Mouse (Mus musculus): ENCODE measurements around the gene Nrxn3.

Gene Nrxn3

DNA sequence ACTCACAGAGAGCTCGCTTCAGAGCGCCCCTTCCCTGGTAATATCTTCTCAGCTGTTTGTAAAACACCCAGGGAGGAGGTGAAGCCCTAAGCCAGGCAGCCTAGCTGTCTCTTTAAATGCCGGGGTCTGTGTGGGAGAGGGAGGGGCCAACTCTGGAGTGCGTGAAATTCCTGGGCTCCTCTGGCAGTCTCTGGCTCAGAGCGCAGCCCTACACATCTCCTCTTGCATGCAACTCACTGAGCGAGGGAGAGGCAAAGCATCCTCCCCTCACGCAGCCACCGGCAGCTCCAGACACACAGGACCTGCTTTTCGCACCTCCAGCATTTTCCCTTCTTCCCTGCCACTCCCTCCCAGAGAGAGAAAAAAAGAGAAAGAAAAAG lies at the start of gene Nrxn3:
Gene Nrxn3 (plus strand): TSS at position 186 of the 380 bp plus-strand sequence.
- no peak for DNase-seq (ENCODE audit: low read depth)

DNA sequence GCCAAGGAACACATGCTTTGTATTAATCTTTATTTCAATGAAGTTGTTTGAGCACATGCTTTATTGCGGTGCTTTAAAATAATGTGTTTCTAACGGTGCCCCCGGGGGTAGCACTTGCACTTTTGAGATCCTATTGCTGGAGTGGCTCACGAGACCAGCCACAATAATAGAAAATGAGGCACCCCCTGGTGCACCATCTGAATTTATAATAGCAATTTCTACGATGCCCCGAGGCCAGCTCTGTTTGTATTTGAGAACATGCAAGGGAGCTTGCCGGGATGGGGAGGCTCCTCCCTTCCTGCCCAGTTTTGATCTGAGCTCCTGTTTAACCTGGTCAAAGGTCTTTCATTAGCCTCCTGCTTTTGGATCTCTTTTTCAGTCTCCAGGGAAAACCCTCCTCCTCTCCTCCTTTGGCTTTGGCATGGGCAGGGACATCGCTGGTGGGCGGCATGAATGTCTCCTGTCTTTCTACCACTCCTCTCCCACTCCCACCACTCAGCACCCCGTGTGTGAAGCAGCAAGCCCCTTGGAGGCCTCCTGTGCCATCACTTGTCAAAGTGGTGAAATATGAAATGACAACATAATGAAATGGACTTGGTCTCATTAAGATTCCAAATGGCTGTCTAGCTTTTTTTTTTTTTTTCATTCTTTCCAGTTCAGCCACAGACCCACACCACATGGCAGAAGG lies 18.4 kb upstream of the Nrxn3 start:
- DNase-seq (ENCODE audit: low read depth), result no peak

DNA sequence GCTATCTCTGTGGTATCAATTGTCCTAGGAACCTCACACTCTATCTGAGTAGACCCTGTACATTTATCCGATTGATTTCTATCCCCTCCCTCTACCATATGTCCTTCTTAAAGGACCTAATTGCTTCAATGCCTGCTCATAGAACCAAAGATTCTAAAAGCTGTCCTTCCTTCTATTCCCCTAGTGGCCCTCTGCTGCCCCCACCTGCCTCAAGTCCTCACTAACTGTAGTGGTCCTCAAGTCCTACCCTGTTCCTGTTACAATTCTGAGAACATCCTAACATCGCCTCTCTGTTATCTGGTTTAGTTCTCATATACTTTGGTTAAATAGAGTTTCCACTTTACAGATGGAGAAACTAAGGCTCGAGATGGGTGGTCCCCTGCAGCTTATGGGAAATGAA lies 16.7 kb upstream of the Nrxn3 start:
- no peak for DNase-seq (ENCODE audit: low read depth)

DNA sequence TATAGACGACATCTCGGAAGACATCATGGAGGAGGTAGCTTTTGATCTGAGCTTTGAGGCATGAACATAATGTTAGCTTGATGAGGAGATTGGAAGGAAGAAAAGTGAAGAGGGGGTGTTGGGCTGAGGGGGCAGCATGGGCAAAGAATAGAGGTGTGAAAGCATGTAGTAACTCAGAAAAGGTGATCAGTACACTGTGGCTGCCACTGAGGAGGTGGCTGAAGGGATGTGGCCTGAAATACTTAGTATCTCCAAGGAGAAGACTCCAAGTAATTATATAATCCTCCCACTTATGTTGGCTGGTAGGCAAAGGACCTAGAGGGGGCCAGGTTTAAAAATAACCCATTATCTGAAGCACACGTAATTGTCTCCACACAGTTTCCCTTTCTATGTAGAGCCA lies 14.9 kb upstream of the Nrxn3 start:
- DNase-seq (ENCODE audit: low read depth), result no peak

DNA sequence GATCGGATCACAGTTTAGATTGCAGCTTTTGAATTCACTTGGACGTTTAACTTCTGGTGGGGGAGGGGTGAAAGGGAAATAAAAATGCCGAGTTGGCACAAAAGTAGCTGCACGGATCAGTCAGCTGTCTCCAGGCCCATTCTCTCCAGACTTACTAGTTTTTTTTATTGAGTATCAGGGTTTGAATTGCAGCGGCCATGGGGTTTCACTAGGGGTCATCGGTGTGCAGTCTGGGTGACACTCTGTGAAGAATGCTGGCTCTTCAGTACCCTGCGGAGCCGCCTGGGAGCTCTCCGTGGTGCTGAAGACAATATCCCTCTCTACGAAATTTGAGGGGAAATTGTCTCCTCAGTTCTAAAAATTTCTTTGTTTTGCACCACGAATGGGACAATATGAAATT lies 13.5 kb upstream of the Nrxn3 start:
- DNase-seq (ENCODE audit: low read depth), result peak; percentile 11

DNA sequence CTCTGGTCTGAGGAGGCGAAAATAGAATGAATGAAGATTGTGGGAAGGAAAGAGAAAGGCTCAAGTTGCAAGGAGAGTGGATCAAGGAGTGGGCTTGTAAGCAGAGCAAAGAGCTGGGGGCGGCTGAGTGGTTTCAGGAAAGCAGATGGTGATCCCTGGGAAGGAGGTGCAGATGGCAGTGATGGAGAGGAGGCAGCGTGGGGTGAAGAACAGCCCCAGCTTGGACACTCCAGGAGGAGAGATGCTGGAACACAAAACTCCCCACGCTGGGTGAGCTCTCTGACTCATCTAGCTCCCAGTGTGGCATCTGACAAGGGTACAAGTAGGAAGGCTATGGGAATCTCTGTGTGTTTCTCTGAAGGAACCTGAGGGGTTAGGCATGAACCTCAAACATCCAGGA lies 9.2 kb upstream of the Nrxn3 start:
- DNase-seq (ENCODE audit: low read depth), result no peak

DNA sequence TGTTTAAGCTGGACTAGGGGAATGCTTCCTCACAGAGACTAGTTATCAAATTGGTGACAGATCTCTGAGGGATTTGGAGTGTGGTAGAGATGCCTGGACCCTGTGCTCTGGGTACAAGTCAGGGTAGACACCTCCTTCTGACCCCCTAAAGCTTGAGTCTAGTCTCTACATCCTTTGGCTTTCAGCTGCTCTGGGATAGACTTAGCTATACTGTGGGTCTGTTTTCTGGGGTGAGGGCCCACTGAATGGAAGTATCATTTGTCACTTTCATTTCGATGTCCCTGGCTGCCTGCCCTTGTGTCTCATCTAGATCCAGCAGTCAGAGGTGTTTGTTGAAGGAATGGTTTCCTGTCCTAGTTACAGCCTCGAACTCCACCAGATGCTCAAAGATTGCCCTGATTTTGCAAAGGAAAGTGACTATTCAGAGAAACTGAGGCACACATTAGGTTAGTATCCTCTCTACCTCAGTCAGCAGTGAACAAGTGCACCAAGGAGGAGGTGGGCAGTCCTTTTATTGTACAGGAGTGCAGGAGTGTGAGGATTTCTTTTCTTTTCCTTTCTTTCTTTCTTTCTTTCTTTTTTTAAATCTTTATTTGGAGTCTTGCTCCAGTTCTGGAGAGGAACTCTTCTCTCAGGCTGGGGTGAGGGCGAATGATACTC lies 515 bp upstream of the Nrxn3 start:
- no peak for DNase-seq (ENCODE audit: low read depth)

DNA sequence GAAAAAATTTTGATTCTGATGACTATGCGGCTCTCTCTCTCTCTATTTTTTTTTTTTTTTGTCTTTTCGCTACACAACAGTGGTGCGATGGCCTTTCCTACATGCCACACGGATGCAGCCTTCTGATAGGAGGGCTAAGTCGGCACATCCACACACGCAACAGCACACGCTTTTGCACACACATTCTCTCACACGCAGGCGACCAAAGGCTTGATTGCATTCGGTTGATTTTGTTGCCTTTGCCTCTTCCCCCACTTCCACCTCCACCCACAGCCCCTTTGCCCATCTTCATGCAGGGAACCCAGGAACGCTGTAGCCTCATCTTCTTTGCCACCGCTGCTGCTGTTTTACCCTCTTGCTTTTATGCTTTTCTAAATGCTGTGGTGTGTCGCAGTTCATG lies 3.6 kb downstream of the Nrxn3 start:
- DNase-seq (ENCODE audit: low read depth), result no peak

DNA sequence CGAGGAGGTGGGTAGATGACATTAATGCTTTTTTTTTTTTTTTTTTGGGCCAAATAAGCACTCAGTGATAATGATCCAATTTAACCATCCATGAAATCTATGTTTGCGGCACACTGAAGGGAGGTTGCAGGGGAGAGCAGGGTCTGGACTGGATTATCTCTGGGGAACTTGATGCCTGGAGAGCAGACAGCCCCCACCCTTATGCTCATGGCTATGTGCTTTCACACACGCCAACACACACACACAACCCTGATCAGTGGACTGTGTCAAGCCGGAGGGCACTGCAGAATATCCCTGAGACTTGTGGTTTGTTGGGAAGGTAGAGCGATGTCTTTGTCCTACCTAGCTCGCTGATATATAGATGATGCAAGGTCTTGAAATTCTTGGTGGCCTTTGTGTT lies 4.1 kb downstream of the Nrxn3 start:
- no peak for DNase-seq (ENCODE audit: low read depth)

DNA sequence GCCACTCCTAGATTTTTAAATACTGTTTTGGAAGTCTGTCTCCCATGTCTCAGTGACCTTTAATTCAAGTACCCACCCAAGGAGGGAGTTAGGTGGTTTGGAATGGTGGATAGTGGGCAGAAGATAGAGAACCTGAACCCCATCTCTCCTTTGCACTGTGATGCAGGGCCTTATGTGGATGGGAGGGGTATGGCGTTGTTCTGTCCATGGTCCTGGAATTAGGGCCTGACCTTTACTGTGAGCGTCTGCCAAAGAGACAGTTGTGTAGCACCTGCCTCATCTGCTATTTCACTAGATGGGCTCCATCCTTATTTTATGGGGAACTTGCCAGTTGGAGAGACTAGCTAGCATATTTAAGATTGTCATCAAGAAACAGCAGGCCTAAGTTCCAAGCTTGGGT lies 8.0 kb downstream of the Nrxn3 start:
- DNase-seq (ENCODE audit: low read depth), result no peak

DNA sequence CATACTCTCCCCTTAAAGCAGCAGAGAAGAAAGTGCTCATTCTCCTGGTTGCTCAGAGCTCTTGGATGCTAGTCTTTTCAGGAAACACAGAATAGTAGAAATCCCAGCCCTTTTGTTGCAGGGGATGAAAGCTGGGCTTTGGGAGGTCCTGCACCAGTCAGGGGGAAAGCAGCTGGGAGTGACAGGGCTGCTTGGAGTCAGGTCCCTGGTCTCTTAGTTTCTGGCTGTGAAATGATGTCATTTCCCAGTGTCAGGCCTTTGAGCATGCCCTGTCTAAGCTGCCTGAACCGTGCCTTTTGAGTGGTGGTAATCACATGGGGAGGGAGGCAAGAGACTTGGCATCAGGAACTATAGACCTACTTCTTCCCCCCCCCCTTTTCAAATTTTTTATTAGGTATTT lies 12.4 kb downstream of the Nrxn3 start:
- no peak for DNase-seq (ENCODE audit: low read depth)

DNA sequence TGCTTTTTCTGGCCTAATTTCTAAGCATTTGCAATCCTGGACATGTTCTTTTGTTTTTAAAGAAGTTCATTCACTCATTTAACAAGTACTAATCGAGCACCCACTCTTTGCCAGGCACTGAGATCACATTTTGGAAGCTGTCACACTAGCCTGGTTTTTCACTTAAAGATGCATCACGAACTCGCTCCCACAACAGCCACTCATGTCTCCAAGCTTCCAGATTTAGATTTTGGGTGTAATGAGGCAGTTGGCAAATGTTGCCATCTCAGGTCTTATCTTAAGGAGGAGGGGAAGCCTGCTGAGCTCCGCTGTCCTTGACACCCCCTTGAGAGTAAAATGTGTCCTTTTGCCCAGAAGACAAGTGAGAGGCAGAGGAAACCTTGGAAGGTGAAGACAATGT lies 14.4 kb downstream of the Nrxn3 start:
- DNase-seq (ENCODE audit: low read depth), result no peak

DNA sequence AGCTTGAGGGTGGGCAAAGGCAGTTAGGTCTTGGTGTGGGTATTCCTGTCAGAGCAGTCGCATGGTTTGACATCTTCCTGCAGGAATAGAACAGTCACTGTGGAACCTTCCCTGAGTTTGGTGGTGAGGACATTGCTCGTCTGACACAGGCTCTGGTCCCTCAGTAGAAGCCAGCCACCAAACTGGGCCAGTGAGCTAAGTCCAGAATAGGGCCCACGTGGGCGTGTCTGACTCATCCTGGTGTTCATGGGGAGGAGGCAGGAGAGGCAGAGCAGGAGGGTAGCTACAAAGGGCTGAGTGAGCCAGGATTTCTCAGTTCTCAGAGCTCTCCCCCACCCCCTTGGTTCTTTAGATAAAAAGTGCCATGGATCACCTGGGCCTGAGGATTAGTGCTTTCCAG lies 15.9 kb downstream of the Nrxn3 start:
- no peak for DNase-seq (ENCODE audit: low read depth)

DNA sequence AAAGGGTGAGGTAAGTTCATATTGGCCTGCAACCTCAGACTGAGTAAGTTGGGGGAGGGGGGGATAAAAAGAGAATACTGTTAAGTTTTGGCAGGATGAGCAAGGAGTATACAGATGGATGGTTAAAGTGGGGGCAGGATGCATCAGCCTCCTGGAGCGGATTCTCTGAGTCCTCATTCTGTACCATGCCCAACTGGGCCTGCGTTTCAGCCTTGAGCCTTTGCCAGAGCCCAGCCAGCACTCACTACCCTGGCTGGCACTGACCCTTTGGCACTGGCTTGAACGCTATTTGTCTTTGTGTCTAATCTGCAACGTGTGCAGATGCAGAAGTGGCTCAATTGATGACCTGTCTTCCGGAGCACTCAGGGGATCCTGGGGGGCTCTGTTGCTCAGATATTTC lies 24.1 kb downstream of the Nrxn3 start:
- DNase-seq (ENCODE audit: low read depth), result no peak

DNA sequence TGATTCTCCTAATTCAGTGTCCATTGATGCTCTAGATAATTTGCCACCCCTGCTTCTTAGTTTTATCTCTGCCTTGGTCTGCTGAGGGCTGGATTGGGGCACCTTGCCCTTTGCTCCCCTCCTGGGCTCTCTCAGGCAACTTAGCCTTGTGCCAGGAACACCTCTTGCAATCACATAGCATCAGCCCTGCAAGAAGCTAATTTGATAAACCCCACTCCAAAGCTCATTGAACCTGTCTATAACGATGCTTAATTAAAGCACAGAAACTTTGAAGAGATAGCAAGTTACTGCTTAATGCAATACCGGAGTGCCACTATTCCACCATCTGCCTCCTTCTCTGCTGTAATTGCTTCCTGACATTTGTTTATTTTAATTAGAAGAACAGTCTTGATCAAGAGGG lies 42.1 kb downstream of the Nrxn3 start:
- DNase-seq (ENCODE audit: low read depth), result no peak

DNA sequence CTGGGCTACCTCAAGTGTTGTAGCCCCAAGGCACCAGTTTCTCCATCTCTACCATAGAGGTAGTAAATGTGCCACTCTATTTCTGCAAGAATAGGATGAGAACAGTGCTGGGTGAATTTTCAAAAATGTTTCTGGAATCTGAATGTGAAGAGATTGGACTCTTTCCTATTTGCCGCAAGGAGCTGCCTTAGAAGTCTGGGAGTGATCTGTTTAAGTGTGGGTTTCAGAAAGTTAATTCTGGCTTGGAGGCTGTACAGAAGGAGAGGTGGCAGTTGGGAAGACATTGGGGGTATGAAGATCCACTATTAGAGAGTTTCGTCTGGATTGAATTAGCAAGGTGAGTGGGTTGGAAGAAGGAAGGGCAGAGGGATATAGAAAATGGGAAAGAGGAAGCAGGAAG lies 52.0 kb downstream of the Nrxn3 start:
- no peak for DNase-seq (ENCODE audit: low read depth)

DNA sequence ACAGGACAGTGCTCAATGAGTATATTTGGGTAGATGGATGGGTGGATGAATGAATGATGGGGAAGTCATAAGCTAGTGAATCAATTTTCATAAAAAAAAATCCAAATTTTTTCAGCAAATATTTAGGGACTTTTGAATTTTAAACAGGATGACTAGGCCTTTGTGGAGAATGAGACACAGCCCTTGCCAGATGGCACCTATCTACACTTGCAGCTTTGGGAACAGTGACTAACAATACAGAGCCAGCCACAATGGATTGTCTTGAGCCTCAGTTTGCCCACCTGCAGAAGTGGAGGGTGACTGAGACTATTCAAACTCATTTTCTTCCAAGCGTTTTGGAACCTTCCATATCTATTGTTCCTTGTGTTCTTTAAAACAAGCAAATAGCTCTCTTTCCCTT lies 55.4 kb downstream of the Nrxn3 start:
- no peak for DNase-seq (ENCODE audit: low read depth)

DNA sequence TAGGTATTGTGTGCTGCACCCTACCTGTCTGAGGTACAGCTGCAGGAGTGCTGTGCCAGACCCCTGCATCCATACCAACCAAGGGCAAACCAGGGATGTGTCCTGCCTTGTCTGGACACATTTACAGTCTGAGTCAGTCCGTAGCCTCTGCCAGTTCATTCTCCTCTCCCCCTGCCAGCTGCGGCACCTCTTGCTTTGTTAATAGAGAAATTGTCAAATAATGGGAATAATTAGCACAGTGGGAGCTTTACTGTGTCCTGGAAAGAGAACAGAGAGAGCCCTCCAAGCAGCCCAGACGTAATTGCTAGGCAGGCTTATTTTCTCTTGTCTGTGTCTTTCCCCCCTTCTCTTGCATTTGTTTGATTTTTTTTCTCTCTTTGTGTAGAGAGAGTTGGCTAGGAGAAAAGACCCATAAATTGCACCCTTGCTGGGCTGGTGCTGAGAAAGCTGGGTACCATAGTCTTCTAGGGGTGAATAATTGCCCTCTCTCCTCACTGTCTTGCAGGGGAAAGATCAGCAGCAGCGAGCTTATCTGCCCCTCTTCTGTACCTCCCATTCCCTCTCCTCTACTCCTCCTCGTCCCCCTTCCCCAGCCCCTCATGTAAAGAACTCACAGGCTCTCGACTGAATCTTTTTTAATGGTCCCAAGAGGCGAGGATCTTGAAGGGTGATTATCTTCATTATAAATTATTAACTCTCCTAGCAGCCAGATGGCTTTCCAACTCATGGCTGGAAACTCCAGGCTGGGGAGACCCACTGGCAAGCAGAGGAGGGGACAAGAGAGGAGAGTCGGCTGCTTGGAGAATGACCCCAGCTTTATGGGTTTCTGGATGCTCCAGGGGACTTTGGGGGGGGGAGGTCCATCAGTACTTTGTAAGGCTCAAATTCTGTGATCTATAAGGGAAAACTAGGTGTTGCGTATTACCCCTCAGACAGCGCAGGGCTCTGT lies 61.8 kb downstream of the Nrxn3 start:
- no peak for DNase-seq (ENCODE audit: low read depth)

DNA sequence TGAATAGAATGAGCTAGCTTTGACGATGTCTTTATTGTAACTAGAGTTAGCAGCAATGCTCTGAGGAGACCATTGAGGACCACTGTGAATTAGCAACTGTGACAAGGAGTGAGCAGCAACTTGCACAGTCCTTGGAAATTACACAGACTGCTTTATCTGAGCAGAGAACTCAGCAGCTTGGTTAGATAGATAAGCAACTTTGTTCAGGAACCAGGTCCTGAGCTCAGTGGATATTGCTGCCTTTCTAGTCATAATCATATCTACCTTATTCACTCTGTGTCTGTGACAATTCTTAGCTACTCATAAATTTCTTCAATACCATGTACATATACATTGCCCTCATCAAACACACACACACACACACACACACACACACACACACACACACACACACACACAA lies 70.6 kb downstream of the Nrxn3 start:
- DNase-seq (ENCODE audit: low read depth), result no peak

DNA sequence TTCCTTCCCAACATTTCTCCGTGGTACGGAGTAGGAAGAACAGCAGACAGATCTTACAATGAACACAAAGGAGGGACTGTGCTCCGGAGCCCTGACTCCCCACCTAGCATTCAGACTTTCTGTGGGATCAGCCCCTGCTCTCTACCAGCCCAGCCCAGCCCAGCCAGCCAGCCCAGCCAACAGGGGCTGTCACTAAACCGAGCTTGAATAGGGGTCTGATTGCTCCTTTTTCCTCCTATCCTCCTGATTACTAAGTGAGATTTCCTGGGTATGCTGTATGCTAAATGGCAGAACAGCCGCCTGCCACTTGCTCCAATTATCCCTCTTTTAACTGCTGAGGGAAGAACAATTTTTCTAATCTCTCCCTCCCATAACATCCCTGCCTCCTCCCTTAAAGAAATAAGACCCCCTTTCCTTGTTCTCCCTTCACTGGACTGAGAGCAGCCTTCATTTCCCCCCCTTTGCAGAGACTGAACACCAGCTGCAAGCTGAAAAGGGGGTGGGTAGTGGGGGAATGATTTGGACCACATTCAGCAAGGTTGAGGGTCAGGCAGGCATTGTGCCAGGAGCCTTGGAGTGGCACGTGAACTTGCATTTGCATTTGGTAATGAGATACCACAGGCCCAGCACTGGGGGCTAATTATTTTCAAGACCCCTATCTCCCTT lies 78.4 kb downstream of the Nrxn3 start:
- no peak for DNase-seq (ENCODE audit: low read depth)

DNA sequence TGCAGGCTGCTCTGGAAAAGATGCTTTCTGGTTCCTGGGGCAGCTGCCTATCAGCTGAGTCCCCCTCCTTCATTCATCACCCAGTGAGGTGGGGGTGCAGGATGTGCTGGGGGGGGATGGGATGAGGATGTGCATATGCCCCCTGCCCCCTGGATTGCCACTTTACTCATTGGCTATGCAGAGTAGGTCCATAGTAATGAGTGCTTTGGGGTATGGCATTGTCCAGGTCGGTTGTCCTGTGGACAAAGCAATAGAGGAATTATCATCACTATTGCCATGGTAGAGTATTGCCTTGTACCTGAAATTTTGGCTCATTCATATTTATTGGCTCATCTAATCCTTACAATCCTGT lies 79.0 kb downstream of the Nrxn3 start:
- DNase-seq (ENCODE audit: low read depth), result no peak

DNA sequence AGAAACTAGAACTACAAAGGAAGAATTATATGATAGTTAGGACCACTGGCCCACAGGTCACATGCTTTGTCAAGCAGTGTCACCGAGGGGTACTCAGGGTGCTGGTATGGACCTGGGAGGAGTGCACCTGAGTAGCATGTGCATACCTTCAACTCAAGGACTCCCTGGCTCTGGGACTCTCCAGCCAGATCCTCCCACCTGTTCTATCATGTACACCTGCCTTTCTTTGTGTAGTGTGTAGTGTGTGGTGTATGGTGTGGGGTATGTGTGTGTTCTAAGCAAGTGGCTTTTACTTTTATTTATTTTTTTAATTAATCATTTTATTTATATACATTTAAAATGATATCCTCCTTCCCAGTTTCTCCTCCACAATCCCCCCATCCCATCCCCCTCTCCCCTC lies 86.3 kb downstream of the Nrxn3 start:
- DNase-seq (ENCODE audit: low read depth), result no peak

DNA sequence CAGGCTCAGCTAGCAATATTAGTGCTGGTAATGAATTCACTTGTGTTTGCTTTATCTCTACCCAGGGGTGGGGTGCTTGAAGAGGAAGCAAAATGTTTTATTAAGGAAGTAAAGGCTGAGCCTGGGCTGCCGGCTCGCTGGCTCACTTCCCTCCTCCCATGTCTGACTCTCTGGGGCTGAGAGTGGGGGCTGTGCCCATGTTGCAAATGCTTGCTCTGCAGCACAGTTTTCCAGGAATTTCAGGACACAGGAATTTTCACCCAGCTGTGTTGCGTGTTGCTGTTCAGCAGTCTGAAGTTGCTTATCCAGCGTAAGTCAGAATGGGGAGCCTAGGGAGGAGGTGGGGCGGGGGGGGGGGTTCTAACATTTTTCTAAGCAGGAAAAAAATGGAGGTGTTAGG lies 89.5 kb downstream of the Nrxn3 start:
- DNase-seq (ENCODE audit: low read depth), result no peak

Data from induced T-regulatory cell, adult 2 months (primary cell).